Mouse (Mus musculus) stomach, postnatal 0 days (tissue): ENCODE measurements around the gene Snx6.

Experiments used
- CTCF ChIP-seq: IDR thresholded peaks from 2 replicates; pipeline ENCODE4 v1.5.1; 2016; ENCODE audit warnings: antibody characterized with exemption, low read depth, mild to moderate bottlenecking, moderate library complexity
- EP300 ChIP-seq: optimal IDR thresholded peaks from 2 replicates; pipeline ENCODE3; 2016; ENCODE audit warnings: antibody characterized with exemption

GRCm38 (mm10) chr12:54760676-54761075, 34.8 kb downstream of the Snx6 start:
- no peak for TF ChIP-seq CTCF
- TF ChIP-seq EP300, result no peak
